Mouse (Mus musculus) bone marrow macrophage, adult 2 months (primary cell): Measurements from ENCODE around the gene Olfr984.

ENCODE experiments used
- CTCF ChIP-seq: IDR thresholded peaks from 2 replicates; pipeline ENCODE4 v1.5.1; 2012; ENCODE audit warnings: low read depth, mild to moderate bottlenecking, low read length, moderate library complexity
- POLR2A ChIP-seq: IDR thresholded peaks from 2 replicates; pipeline ENCODE4 v1.6.1; 2012; ENCODE audit warnings: mild to moderate bottlenecking, low read depth, low read length, borderline replicate concordance

- TF ChIP-seq CTCF: no peak
- no peak for TF ChIP-seq POLR2A
These were observed 20.5 kb downstream of the Olfr984 start, which contains the start of gene Olfr983 for GRCm38 (mm10) chr9:40093495-40093894.
